Mouse (Mus musculus): ENCODE data around the gene Spock2. TPM values are rescaled to one million over a fixed set of nuclear protein-coding genes. Genes with fewer than 3 reads are reported as not detected.

The Spock2 gene
- polyA plus RNA-seq, 2 experiments = 7.6 to 17.7 TPM

GRCm38 (mm10) chr10:60077226-60077625 lies 28.8 kb upstream of the Spock2 start:
- WGBS = 90% methylated on average over 7 of the region's 7 CpGs

DNA sequence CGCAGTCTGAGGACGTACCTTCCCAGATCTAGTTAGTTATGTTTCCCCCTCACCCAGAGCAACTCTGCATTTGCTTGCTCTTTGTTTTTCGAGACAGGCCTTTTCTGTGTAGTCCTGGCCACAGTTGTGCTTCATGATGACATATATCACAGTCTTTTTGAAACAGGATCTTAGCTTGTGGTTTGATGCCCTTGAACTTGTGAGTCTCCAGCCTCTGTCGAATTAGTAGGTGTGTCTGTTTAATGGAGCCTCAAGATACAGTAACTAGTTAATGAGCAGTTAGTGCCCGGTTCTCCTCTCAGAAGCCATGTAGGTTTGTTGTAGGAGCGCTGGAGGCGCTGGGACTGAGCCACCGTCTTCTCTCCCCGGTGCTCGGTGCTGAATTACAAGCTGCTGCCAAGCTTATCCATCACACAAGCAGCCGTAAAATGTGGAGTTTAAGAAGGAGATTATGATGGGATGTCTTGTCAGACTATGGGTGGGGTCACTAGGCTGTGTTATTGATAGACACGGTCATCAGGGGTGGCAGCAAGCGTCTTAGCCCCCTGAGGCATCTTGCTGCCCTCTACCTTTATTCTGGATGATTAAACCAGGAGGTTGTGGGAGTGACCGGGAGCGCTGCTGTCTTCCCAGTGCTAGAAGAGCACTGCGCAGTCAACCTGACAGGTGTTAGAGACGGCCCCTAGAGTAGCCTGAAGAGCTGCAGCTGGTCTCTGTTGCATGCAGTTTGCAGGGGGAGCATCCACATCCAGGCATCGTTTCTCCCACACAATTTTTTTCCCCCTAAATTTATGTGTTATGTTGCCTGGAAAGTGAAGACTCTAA lies 28.1 kb upstream of the Spock2 start:
- H3K4me3 ChIP-seq (replicated peaks; ENCODE audit: low read length) = no peak overlapping the region
- H3K9ac ChIP-seq (ENCODE audit: low read depth, low read length, severe bottlenecking) = no peak overlapping the region
- no peak overlapping the region for H3K27ac ChIP-seq (replicated peaks; ENCODE audit: low read depth, low read length)
- H3K4me1 ChIP-seq (ENCODE audit: control insufficient read depth, insufficient read depth, low read length) = peaks cover 19% of the 10 kb centered on the region
- no peak for TF ChIP-seq POLR2A (IDR thresholded peaks at IDR 0.05; ENCODE audit: borderline replicate concordance, extremely low read depth, insufficient read depth, insufficient read length)
- DNase-seq (ENCODE audit: low spot score) (no peak), ATAC-seq (ENCODE audit: low FRiP score, low read depth) (no peak)
- 0 out of 2 replicates have a peak, but pooled peaks cover 2% of the 10 kb centered on the region for H3K36me3 ChIP-seq (ENCODE audit: control insufficient read depth, insufficient read depth, low read length)
- WGBS = 45% methylated on average over 18 of the region's 18 CpGs
- no peaks in the 10 kb centered on the region for H3K27me3 ChIP-seq (ENCODE audit: control insufficient read depth, insufficient read depth, low read length)
- H3K9me3 ChIP-seq (ENCODE audit: control insufficient read depth, low read length) = no peaks in the 10 kb centered on the region
- no peak overlapping the region for H3K4me2 ChIP-seq (replicated peaks; ENCODE audit: low read depth, low read length, severe bottlenecking)

More at GRCm38 (mm10) chr10:60077226-60077625, 28.8 kb upstream of the Spock2 start:
- no peak overlapping the region for H3K4me2 ChIP-seq (replicated peaks; ENCODE audit: low read depth, low read length, severe bottlenecking)
- no peaks in the 10 kb centered on the region for H3K9me3 ChIP-seq (ENCODE audit: control insufficient read depth, low read length)
- ATAC-seq (ENCODE audit: low FRiP score, low read depth) = no peak
- TF ChIP-seq POLR2A (IDR thresholded peaks at IDR 0.05; ENCODE audit: borderline replicate concordance, extremely low read depth, insufficient read depth, insufficient read length) = no peak
- H3K4me1 ChIP-seq (ENCODE audit: control insufficient read depth, insufficient read depth, low read length) = peaks cover 19% of the 10 kb centered on the region
- H3K27ac ChIP-seq (replicated peaks; ENCODE audit: low read depth, low read length) = no peak overlapping the region
- no peak for DNase-seq (ENCODE audit: low spot score)
- 0 out of 2 replicates have a peak, but pooled peaks cover 2% of the 10 kb centered on the region for H3K36me3 ChIP-seq (ENCODE audit: control insufficient read depth, insufficient read depth, low read length)
- H3K9ac ChIP-seq (ENCODE audit: low read depth, low read length, severe bottlenecking) = no peak overlapping the region
- no peaks in the 10 kb centered on the region for H3K27me3 ChIP-seq (ENCODE audit: control insufficient read depth, insufficient read depth, low read length)
- no peak overlapping the region for H3K4me3 ChIP-seq (replicated peaks; ENCODE audit: low read length)

- no peak for TF ChIP-seq POLR2A (IDR thresholded peaks at IDR 0.05; ENCODE audit: borderline replicate concordance, extremely low read depth, insufficient read depth, insufficient read length)
- Histone ChIP-seq H3K4me2 (replicated peaks; ENCODE audit: low read depth, low read length, severe bottlenecking) (no peak overlapping the region), H3K27me3 (ENCODE audit: control insufficient read depth, insufficient read depth, low read length) (no peaks in the 10 kb centered on the region), H3K9me3 (ENCODE audit: control insufficient read depth, low read length) (no peaks in the 10 kb centered on the region), H3K4me3 (replicated peaks; ENCODE audit: low read length) (no peak overlapping the region), H3K27ac (replicated peaks; ENCODE audit: low read depth, low read length) (no peak overlapping the region), H3K36me3 (ENCODE audit: control insufficient read depth, insufficient read depth, low read length) (0 out of 2 replicates have a peak, but pooled peaks cover 2% of the 10 kb centered on the region), H3K9ac (ENCODE audit: low read depth, low read length, severe bottlenecking) (no peak overlapping the region), H3K4me1 (ENCODE audit: control insufficient read depth, insufficient read depth, low read length) (peaks cover 19% of the 10 kb centered on the region)
- ATAC-seq (ENCODE audit: low FRiP score, low read depth) (no peak), DNase-seq (ENCODE audit: low spot score) (peak; percentile 54)
- 54% methylated on average over 5 of the region's 5 CpGs for WGBS
These were observed 27.5 kb upstream of the Spock2 start for GRCm38 (mm10) chr10:60078561-60078917.

DNA sequence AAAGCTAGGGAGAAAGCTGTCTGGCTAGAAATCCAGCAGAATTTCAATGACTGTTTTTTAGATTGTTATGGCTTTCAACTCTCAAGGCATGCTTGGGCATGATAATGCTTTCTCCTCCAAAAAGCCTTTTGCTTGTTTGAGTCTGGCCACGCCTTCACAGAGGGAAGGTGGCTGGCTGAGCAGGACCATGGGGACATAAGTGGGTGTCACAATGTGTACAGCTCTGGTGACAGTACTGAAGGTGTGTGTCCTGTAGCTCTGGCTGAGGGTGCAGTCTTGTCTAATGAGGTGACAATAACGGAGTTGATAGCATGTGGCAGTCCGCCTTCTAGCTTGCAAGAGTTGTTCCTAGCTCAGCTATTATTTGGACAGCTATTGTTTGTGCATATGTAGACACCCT lies 25.8 kb upstream of the Spock2 start:
- Histone ChIP-seq H3K36me3 (ENCODE audit: control insufficient read depth, insufficient read depth, low read length) (0 out of 2 replicates have a peak, but pooled peaks cover 2% of the 10 kb centered on the region), H3K4me2 (replicated peaks; ENCODE audit: low read depth, low read length, severe bottlenecking) (no peak overlapping the region), H3K4me3 (replicated peaks; ENCODE audit: low read length) (no peak overlapping the region), H3K9me3 (ENCODE audit: control insufficient read depth, low read length) (no peaks in the 10 kb centered on the region), H3K9ac (ENCODE audit: low read depth, low read length, severe bottlenecking) (no peak overlapping the region), H3K27ac (replicated peaks; ENCODE audit: low read depth, low read length) (peak overlapping the region; percentile 38; the same call in 1 of the 2 replicates), H3K4me1 (ENCODE audit: control insufficient read depth, insufficient read depth, low read length) (peaks cover 19% of the 10 kb centered on the region), H3K27me3 (ENCODE audit: control insufficient read depth, insufficient read depth, low read length) (no peaks in the 10 kb centered on the region)
- TF ChIP-seq POLR2A (IDR thresholded peaks at IDR 0.05; ENCODE audit: borderline replicate concordance, extremely low read depth, insufficient read depth, insufficient read length) = no peak
- no peak for ATAC-seq (ENCODE audit: low FRiP score, low read depth)
- 78% methylated on average over 3 of the region's 3 CpGs for WGBS
- DNase-seq (ENCODE audit: low spot score) = no peak

DNA sequence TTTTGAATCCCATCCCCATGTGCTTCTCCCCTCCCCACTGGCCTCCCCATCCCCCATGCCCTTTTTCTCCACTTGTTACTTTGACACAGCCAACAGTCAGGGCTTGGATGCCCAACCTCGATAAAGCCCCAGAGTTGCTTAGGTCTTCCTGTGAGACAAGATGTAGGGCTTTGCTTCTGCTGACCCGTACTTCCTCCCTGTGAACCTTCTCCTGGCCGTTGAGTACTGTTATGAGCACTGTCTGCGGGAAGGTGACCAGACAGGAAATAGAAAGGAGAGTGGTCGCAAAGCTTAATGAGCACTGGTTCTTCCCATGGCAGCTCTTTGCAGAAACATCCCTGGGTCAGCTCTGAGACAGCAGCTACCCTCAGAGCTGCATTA lies 25.4 kb upstream of the Spock2 start:
- Histone ChIP-seq H3K9me3 (ENCODE audit: control insufficient read depth, low read length) (no peaks in the 10 kb centered on the region), H3K9ac (ENCODE audit: low read depth, low read length, severe bottlenecking) (no peak overlapping the region), H3K27me3 (ENCODE audit: control insufficient read depth, insufficient read depth, low read length) (no peaks in the 10 kb centered on the region), H3K36me3 (ENCODE audit: control insufficient read depth, insufficient read depth, low read length) (0 out of 2 replicates have a peak, but pooled peaks cover 2% of the 10 kb centered on the region), H3K4me2 (replicated peaks; ENCODE audit: low read depth, low read length, severe bottlenecking) (no peak overlapping the region), H3K4me1 (ENCODE audit: control insufficient read depth, insufficient read depth, low read length) (peaks cover 19% of the 10 kb centered on the region), H3K4me3 (replicated peaks; ENCODE audit: low read length) (no peak overlapping the region), H3K27ac (replicated peaks; ENCODE audit: low read depth, low read length) (peak overlapping the region; percentile 44)
- DNase-seq (ENCODE audit: low spot score) = no peak
- ATAC-seq (ENCODE audit: low FRiP score, low read depth) = no peak
- TF ChIP-seq POLR2A (IDR thresholded peaks at IDR 0.05; ENCODE audit: borderline replicate concordance, extremely low read depth, insufficient read depth, insufficient read length) = no peak
- 14% methylated on average over 5 of the region's 5 CpGs for WGBS
